In the genomic region with DNA sequence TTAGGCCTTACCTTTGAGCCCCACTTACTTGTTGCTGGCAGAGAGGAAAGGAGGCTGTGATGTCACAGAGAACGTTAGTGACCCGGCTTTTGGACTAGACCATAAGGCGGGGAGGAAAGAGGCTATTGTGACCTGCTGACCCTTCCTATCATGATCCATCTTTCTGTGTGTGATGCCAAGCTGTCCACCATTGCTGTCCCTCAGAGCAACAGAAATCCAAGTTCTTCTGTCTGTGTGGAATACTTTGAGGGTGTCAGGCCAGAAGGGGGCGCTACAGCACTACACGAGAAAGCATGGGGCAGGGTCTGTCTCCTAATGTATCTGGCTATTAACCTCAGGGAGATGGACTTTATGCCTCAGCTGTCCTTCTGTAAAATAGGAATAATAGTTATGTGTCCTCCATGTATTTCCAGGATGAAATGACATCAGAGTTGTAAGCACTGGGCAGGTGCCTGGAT, we compare ENCODE assay signal across 10 mouse cellular contexts. TPM values are rescaled to one million over a fixed set of nuclear protein-coding genes. Genes with fewer than 3 reads are reported as not detected.
DNase-seq lines count a peak whose midpoint lies in the region; ATAC-seq and TF ChIP-seq lines count a peak whose summit lies in the region.
"Had no signal": no experiment of that assay in that cellular context is flagged by ENCODE, and none has a peak within 500 bp of the region (broad histone marks: within the 10 kb centered on the region; RNA-seq: fewer than 3 reads in every experiment).

A gene (minus strand): TSS at position 51 of the 458 bp plus-strand sequence.

- peak; percentile 46 for TF ChIP-seq CTCF in kidney, adult 2 months (conservative IDR thresholded peaks at IDR 0.05; ENCODE audit: insufficient read depth, insufficient read length, low read depth, low read length)

- H3K27me3 ChIP-seq in kidney, adult 2 months (replicated peaks; ENCODE audit: control insufficient read depth, insufficient read depth, low read length): no peaks in the 10 kb centered on the region
- H3K27me3 ChIP-seq in limb, embryonic 10.5 days (ENCODE audit: low read depth, poor library complexity, severe bottlenecking): no peaks in the 10 kb centered on the region
- H3K27me3 ChIP-seq: limb, embryonic 15.5 days had no signal

- H3K4me1 ChIP-seq in kidney, adult 2 months (ENCODE audit: control insufficient read depth, insufficient read depth, low read length): no peaks in the 10 kb centered on the region
- H3K4me1 ChIP-seq in limb, embryonic 10.5 days: no peaks in the 10 kb centered on the region
- H3K4me1 ChIP-seq: limb, embryonic 15.5 days had no signal

- no peak for TF ChIP-seq POLR2A in kidney, adult 2 months (IDR thresholded peaks at IDR 0.05; ENCODE audit: low read depth, low read length)

- H3K4me3 ChIP-seq in kidney, adult 2 months (ENCODE audit: insufficient read depth, low read depth, low read length): no peak within 1 kb of the TSS
- no peak within 1 kb of the TSS for H3K4me3 ChIP-seq in limb, embryonic 10.5 days
- H3K4me3 ChIP-seq: limb, embryonic 15.5 days had no signal

- no peaks in the 10 kb centered on the region for H3K9me3 ChIP-seq in limb, embryonic 10.5 days (replicated peaks)
- H3K9me3 ChIP-seq: limb, embryonic 15.5 days had no signal

- intact Hi-C loops in gastrocnemius, postnatal 36 days (cut with DNase I): no loop called here

- H3K36me3 ChIP-seq in kidney, adult 2 months (ENCODE audit: control insufficient read depth, insufficient read depth, low read length): no peaks in the 10 kb centered on the region
- H3K36me3 ChIP-seq in limb, embryonic 10.5 days: no peaks in the 10 kb centered on the region
- H3K36me3 ChIP-seq: limb, embryonic 15.5 days had no signal

- no peak for DNase-seq in kidney, adult 2 months
- DNase-seq in kidney, adult 9 months: no peak
- DNase-seq in CD4-positive helper T cell, adult 2 months (ENCODE audit: low read depth, low spot score): peak; percentile 51
- peak; percentile 29 for DNase-seq in Muller cell, postnatal 12 days (ENCODE audit: inconsistent ontology term)
- DNase-seq in limb, embryonic 10.5 days (ENCODE audit: low spot score): peak; percentile 58
- peak; percentile 43 for DNase-seq in thymus, postnatal 25 days
- no peak for DNase-seq in gastrocnemius, postnatal 36 days

- no peak for ATAC-seq in activated CD4-positive, CD25-positive, alpha-beta regulatory T cell, adult 4 months

- no peak within 1 kb of the TSS for H3K27ac ChIP-seq in kidney, adult 2 months (ENCODE audit: insufficient read depth, low read depth, low read length)
- no peak within 1 kb of the TSS for H3K27ac ChIP-seq in limb, embryonic 10.5 days
- H3K27ac ChIP-seq: limb, embryonic 15.5 days had no signal

- 61% methylated on average over 5 of the region's 5 CpGs for WGBS in kidney, adult 2 months
- 51% methylated on average over 5 of the region's 5 CpGs for WGBS in limb, embryonic 10.5 days

RNA-seq across cellular contexts. Expression of the gene that starts here (rescaled TPM):
- not detected in 2 replicates for polyA plus RNA-seq in kidney, adult 2 months (2012; rRNA removed)
- not detected in 2 replicates for polyA plus RNA-seq in limb, embryonic 10.5 days (2016; fragmentation: Nextera tagmentation; extraction: Ambion mirVana)
- total RNA-seq in gastrocnemius, postnatal 36 days (2021): not detected
- not detected for polyA plus RNA-seq in activated CD4-positive, CD25-positive, alpha-beta regulatory T cell, adult 4 months (2017; shearing (Covaris generic))
- polyA plus RNA-seq: embryonic facial prominence, embryonic 14.5 days; limb, embryonic 15.5 days had no signal

Comparison
In these comparisons a context has a peak if more than half of its experiments do, and no peak if none do; other contexts are left out.
1. Peak in DNase-seq in limb, embryonic 10.5 days; RNA of the gene not detected or under 1 TPM.
2. DNase-seq: peak in CD4-positive helper T cell, adult 2 months (single experiment), Muller cell, postnatal 12 days (single experiment) and thymus, postnatal 25 days (single experiment); none in kidney, adult 2 months (single experiment), kidney, adult 9 months (single experiment) and gastrocnemius, postnatal 36 days (0 of 2).